Mouse (Mus musculus) myocyte (in vitro differentiated cells): Measurements from ENCODE around the gene Klk4. TPM values are rescaled to one million over a fixed set of nuclear protein-coding genes. Genes with fewer than 3 reads are reported as not detected.

Source experiments
- H3K27me3 ChIP-seq: one replicate; pipeline ENCODE4 v1.6.1; 2011; ENCODE audit not compliant: control insufficient read depth, insufficient read depth, insufficient read length
- H3K36me3 ChIP-seq: one replicate; pipeline ENCODE4 v1.6.1; 2011; ENCODE audit not compliant: control insufficient read depth, insufficient read depth
- H3K4me2 ChIP-seq: one replicate; pipeline ENCODE4 v1.6.1; 2011; ENCODE audit warnings: low read depth, control low read depth
- H3K4me3 ChIP-seq: one replicate; pipeline ENCODE4 v1.5.1; 2011; ENCODE audit warnings: mild to moderate bottlenecking, control low read depth, moderate library complexity
- H3K79me2 ChIP-seq: one replicate; pipeline ENCODE4 v1.6.1; 2011; ENCODE audit not compliant: control insufficient read depth, insufficient read depth
- H3ac ChIP-seq: one replicate; pipeline ENCODE4 v1.6.1; 2011; ENCODE audit not compliant: control insufficient read depth, insufficient read length
- CEBPB ChIP-seq: IDR thresholded peaks from 2 replicates; pipeline ENCODE4 v1.6.1; 2011; ENCODE audit warnings: mild to moderate bottlenecking, moderate library complexity; ENCODE audit not compliant: poor library complexity, insufficient read depth, severe bottlenecking
- E2F4 ChIP-seq: IDR thresholded peaks from one replicate; pipeline ENCODE4 v1.6.1; 2011; ENCODE audit warnings: mild to moderate bottlenecking, control low read depth, moderate library complexity; ENCODE audit not compliant: insufficient read depth
- MAX ChIP-seq: IDR thresholded peaks from one replicate; pipeline ENCODE4 v1.6.1; 2011; ENCODE audit warnings: low read depth, mild to moderate bottlenecking, control low read depth
- MYOD1 ChIP-seq, 3 experiments: IDR thresholded peaks; one replicate each; pipeline ENCODE4 v1.6.1; 2011; ENCODE audit warnings: control low read depth in 2 of 3, low read depth in 2 of 3, mild to moderate bottlenecking in 2 of 3, moderate library complexity in 1 of 3; ENCODE audit not compliant: insufficient read length in 2 of 3, control insufficient read depth in 1 of 3
- MYOG ChIP-seq, 3 experiments: IDR thresholded peaks; one replicate each; pipeline ENCODE4 v1.6.1; 2011; ENCODE audit warnings: control low read depth in 2 of 3, low read depth in 2 of 3, mild to moderate bottlenecking in 2 of 3; ENCODE audit not compliant: insufficient read length in 2 of 3, control insufficient read depth in 1 of 3, insufficient read depth in 1 of 3
- POLR2A ChIP-seq: IDR thresholded peaks from one replicate; pipeline ENCODE4 v1.6.1; 2011; ENCODE audit warnings: low read depth, mild to moderate bottlenecking, control low read depth, moderate library complexity; ENCODE audit not compliant: insufficient read length
- POLR2AphosphoS2 ChIP-seq: IDR thresholded peaks from one replicate; pipeline ENCODE4 v1.6.1; 2011; ENCODE audit warnings: low read depth, control low read depth; ENCODE audit not compliant: insufficient read length
- REST ChIP-seq: IDR thresholded peaks from one replicate; pipeline ENCODE4 v1.6.1; 2011; ENCODE audit warnings: mild to moderate bottlenecking, control low read depth, moderate library complexity; ENCODE audit not compliant: insufficient read depth, insufficient read length
- SRF ChIP-seq: IDR thresholded peaks from one replicate; pipeline ENCODE4 v1.6.1; 2011; ENCODE audit warnings: low read depth; ENCODE audit not compliant: control insufficient read depth, insufficient read length
- TCF12 ChIP-seq: IDR thresholded peaks from one replicate; pipeline ENCODE4 v1.6.1; 2011; ENCODE audit warnings: mild to moderate bottlenecking, control low read depth; ENCODE audit not compliant: poor library complexity, insufficient read depth, severe bottlenecking
- TCF3 ChIP-seq: IDR thresholded peaks from one replicate; pipeline ENCODE4 v1.6.1; 2011; ENCODE audit warnings: low read depth, control low read depth; ENCODE audit not compliant: insufficient read length
- USF1 ChIP-seq: IDR thresholded peaks from one replicate; pipeline ENCODE4 v1.6.1; 2011; ENCODE audit warnings: low read depth, mild to moderate bottlenecking, control low read depth, moderate library complexity
- polyA plus RNA-seq: library from polyadenylated mRNA; unstranded; fragments of >200 nt; fragmentation: generic; extraction: Trizol; gene quantifications from one replicate; pipeline ENCODE4 v1.2.1, GENCODE M21; 2012; ENCODE audit warnings: missing spikeins

The Klk4 gene
- polyA plus RNA-seq, 1 experiment = 0.22 TPM

DNA sequence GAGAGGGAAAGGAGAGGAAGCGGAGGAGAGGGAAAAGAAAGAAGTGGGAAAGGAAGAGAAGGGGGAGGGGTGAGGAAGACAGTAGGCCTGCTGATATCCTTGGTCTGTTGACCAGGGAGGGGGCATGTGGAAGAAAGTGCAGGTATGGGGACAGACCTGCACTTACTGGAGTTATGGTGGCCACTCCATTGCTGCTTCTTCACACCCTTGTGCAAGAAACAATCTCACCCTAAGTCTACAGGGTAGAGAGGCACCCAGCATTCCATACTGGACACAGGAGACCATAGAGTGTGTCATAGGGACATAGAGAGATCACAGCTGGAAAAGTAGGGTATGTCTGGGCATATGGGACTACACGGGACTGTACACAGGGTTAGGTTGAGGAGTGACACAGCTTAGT is 41.0 kb downstream of the Klk4 start:
- TF ChIP-seq CEBPB = no peak
- TF ChIP-seq SRF = no peak
- no peak for TF ChIP-seq TCF12
- TF ChIP-seq TCF3 = no peak
- TF ChIP-seq E2F4 = no peak
- no peak for TF ChIP-seq POLR2A
- no peak for TF ChIP-seq MYOD1 (IDR thresholded peaks at IDR 0.05; ENCODE audit: control insufficient read depth in 1 of 3, insufficient read length in 2 of 3, low read depth in 2 of 3)
- no peak for TF ChIP-seq MYOG (IDR thresholded peaks at IDR 0.05; ENCODE audit: control insufficient read depth in 1 of 3, insufficient read depth in 1 of 3, insufficient read length in 2 of 3, low read depth in 2 of 3)
- no peak for TF ChIP-seq MAX
- TF ChIP-seq REST = no peak
- no peak for TF ChIP-seq USF1
- TF ChIP-seq POLR2AphosphoS2 = no peak
- H3K4me2 ChIP-seq = no peak overlapping the region

DNA sequence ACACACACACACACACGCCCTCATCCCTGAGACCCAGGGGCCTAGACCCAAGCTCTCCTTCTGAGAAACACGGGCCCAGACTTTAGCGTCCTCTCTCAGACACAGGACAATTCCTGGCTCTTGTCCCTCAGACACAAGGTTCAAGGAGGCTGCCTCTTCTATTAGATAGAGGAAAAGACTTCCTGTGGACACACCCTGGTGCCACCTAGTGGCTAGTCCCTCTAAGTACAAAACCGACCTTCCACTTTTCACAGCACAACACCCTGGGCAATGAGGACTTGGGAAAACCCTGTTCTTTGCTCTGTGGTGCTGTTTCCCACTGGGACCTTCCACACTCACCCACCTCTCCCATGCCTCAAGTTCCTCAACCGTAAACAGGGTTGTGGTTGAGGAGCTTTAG is 45.0 kb downstream of the Klk4 start:
- no peak for TF ChIP-seq MYOD1 (IDR thresholded peaks at IDR 0.05; ENCODE audit: control insufficient read depth in 1 of 3, insufficient read length in 2 of 3, low read depth in 2 of 3)
- TF ChIP-seq USF1 = no peak
- no peak for TF ChIP-seq SRF
- TF ChIP-seq REST = no peak
- TF ChIP-seq POLR2A = no peak
- TF ChIP-seq MYOG (IDR thresholded peaks at IDR 0.05; ENCODE audit: control insufficient read depth in 1 of 3, insufficient read depth in 1 of 3, insufficient read length in 2 of 3, low read depth in 2 of 3) = no peak
- TF ChIP-seq MAX = no peak
- no peak for TF ChIP-seq POLR2AphosphoS2
- TF ChIP-seq TCF3 = no peak
- TF ChIP-seq E2F4 = no peak
- no peak for TF ChIP-seq TCF12
- no peak for TF ChIP-seq CEBPB

More for the DNA sequence above, 41.0 kb downstream of the Klk4 start:
- no peak overlapping the region for H3ac ChIP-seq
- H3K79me2 ChIP-seq = no peaks in the 10 kb centered on the region
- no peak overlapping the region for H3K4me3 ChIP-seq
- H3K36me3 ChIP-seq = no peaks in the 10 kb centered on the region
- no peaks in the 10 kb centered on the region for H3K27me3 ChIP-seq

DNA sequence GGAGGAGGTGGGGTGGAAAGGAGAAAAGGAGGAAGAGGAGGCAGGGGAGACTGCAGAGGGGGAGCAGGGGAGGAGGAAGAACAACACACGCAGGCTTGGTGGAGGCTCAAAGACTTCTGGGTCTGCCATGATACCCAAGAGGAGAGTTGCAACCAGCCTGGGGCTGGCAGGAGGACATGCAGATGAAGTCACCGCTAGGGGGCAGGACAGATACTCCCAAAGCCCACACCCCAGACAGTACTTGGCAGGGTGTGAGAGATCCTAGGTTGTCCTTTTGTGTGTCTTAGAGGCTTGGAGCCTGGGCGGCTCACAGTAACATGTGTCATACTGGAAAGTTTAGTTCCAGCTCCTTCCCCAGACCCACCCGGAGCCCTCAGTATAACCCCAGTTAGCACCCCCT is 47.6 kb downstream of the Klk4 start:
- TF ChIP-seq SRF (no peak), MAX (no peak), TCF12 (no peak), TCF3 (no peak), REST (no peak), MYOG (IDR thresholded peaks at IDR 0.05; ENCODE audit: control insufficient read depth in 1 of 3, insufficient read depth in 1 of 3, insufficient read length in 2 of 3, low read depth in 2 of 3) (no peak), POLR2A (no peak), E2F4 (no peak), POLR2AphosphoS2 (no peak), MYOD1 (IDR thresholded peaks at IDR 0.05; ENCODE audit: control insufficient read depth in 1 of 3, insufficient read length in 2 of 3, low read depth in 2 of 3) (no peak)
- H3K4me2 ChIP-seq = no peak overlapping the region

More for the DNA sequence above, 45.0 kb downstream of the Klk4 start:
- no peaks in the 10 kb centered on the region for H3K36me3 ChIP-seq
- no peaks in the 10 kb centered on the region for H3K79me2 ChIP-seq
- H3K4me3 ChIP-seq = no peak overlapping the region
- no peak overlapping the region for H3ac ChIP-seq
- no peak overlapping the region for H3K4me2 ChIP-seq
- H3K27me3 ChIP-seq = no peaks in the 10 kb centered on the region

DNA sequence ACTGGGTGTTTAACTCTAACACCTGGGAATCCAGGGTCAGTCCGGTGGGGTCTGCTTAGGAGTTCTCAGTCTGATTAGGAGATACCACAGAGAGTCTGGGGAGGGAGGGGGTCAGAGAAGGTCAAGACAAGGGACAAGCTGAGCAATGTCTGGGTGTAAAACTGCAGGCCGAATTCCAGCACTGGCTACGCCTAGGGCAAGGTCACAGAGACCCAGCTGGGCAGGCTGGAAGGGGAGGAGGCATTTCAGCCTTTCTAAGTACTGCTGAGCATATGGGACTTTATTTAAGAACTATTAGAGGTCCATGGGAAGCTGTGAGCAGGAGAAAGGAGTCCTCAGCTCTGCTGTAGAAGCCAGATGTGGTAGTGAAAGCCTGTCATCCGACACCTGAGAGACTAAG is 51.4 kb downstream of the Klk4 start:
- Histone ChIP-seq H3K27me3 (no peaks in the 10 kb centered on the region), H3K4me2 (no peak overlapping the region), H3K4me3 (no peak overlapping the region), H3K79me2 (no peaks in the 10 kb centered on the region), H3ac (no peak overlapping the region), H3K36me3 (no peaks in the 10 kb centered on the region)
- TF ChIP-seq SRF = no peak
- TF ChIP-seq POLR2AphosphoS2 = no peak
- TF ChIP-seq MAX = no peak
- TF ChIP-seq TCF3 = no peak
- no peak for TF ChIP-seq E2F4
- TF ChIP-seq USF1 = no peak
- no peak for TF ChIP-seq MYOG (IDR thresholded peaks at IDR 0.05; ENCODE audit: control insufficient read depth in 1 of 3, insufficient read depth in 1 of 3, insufficient read length in 2 of 3, low read depth in 2 of 3)
- TF ChIP-seq POLR2A = no peak
- no peak for TF ChIP-seq REST
- TF ChIP-seq CEBPB = no peak
- no peak for TF ChIP-seq MYOD1 (IDR thresholded peaks at IDR 0.05; ENCODE audit: control insufficient read depth in 1 of 3, insufficient read length in 2 of 3, low read depth in 2 of 3)
- no peak for TF ChIP-seq TCF12

More for the DNA sequence above, 47.6 kb downstream of the Klk4 start:
- H3K79me2 ChIP-seq = no peaks in the 10 kb centered on the region
- H3ac ChIP-seq = no peak overlapping the region
- H3K4me3 ChIP-seq = no peak overlapping the region
- H3K27me3 ChIP-seq = no peaks in the 10 kb centered on the region
- no peaks in the 10 kb centered on the region for H3K36me3 ChIP-seq
